Mouse (Mus musculus) thymus, adult 2 months (tissue): ENCODE results near the gene Grin3b.

ENCODE experiments used
- CTCF ChIP-seq: fragments of 200-500 bp; IDR thresholded peaks from 2 replicates; pipeline ENCODE4 v1.5.1; 2012; ENCODE audit warnings: mild to moderate bottlenecking, control low read depth, low read length, moderate library complexity, borderline replicate concordance; ENCODE audit not compliant: control insufficient read depth, poor library complexity, insufficient read depth; ENCODE audit errors: extremely low read depth
- POLR2A ChIP-seq: fragments of 200-500 bp; IDR thresholded peaks from 2 replicates; pipeline ENCODE4 v1.6.1; 2012; ENCODE audit warnings: mild to moderate bottlenecking, low read length, control low read depth, moderate library complexity; ENCODE audit not compliant: control insufficient read depth, poor library complexity, insufficient read depth; ENCODE audit errors: extremely low read depth

DNA sequence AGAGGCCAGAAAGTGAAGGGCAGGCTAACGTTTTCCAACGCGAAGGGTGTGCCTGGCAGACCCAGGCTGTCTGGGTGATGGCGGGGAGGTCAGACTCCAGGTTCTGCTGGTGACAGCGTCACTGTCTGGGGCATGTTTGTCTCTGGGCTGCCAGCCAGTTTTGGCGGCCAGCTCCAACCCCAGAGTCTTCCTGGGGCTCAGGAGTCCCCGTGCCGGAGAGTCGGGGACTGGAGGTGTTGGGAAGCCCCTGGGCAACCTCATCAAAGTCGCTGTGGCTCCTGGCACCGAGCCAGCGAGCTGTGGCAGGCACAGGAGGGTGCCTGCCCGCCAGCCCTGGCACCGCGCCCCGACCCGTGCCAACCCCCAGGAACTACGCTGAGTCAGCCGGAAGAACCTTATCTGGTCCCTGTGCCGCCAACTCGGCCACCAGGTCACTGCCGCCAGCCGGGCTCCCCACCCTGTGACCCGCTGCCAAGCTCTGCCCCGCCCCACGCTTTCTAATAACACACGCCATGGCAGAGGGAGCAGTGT lies 33.5 kb upstream of the Grin3b start:
- no peak for TF ChIP-seq POLR2A
- TF ChIP-seq CTCF, result no peak
